Mouse (Mus musculus) MEL (cell line): Measurements from ENCODE around the gene Ube2h.

Experiments
- EP300 ChIP-seq, 2 experiments: IDR thresholded peaks; 2 replicates each; pipeline ENCODE4 v1.6.1; 2011; ENCODE audit warnings: improper control_type of control experiment in 2 of 2, low read length in 2 of 2, low read depth in 1 of 2, mild to moderate bottlenecking in 1 of 2
- MAFK ChIP-seq: IDR thresholded peaks from 2 replicates; pipeline ENCODE4 v1.6.1; 2011; ENCODE audit warnings: low read depth, mild to moderate bottlenecking, low read length, improper control_type of control experiment, borderline replicate concordance
- NELFE ChIP-seq: IDR thresholded peaks from 2 replicates; pipeline ENCODE4 v1.6.1; 2011; ENCODE audit warnings: low read depth, low read length, improper control_type of control experiment
- UBTF ChIP-seq: IDR thresholded peaks from 2 replicates; pipeline ENCODE4 v1.6.1; 2012; ENCODE audit warnings: low read depth, mild to moderate bottlenecking, inconsistent platforms, low read length, improper control_type of control experiment, moderate library complexity, borderline replicate concordance; ENCODE audit not compliant: insufficient read depth

GRCm38 (mm10) chr6:30278374-30278773 lies 26.0 kb downstream of the Ube2h start:
- TF ChIP-seq NELFE (no peak), MAFK (no peak), EP300 (IDR thresholded peaks at IDR 0.05; ENCODE audit: low read depth in 1 of 2, low read length in 2 of 2) (no peak), UBTF (no peak)
